Mouse (Mus musculus) embryonic fibroblast, embryonic 13.5 days (primary cell): ENCODE results near the gene Ccdc102a.

Source experiments
- CTCF ChIP-seq: IDR thresholded peaks from 2 replicates; pipeline ENCODE4 v1.5.1; 2011; ENCODE audit warnings: mild to moderate bottlenecking, control low read depth, low read length, moderate library complexity, borderline replicate concordance; ENCODE audit not compliant: insufficient read depth
- POLR2A ChIP-seq: IDR thresholded peaks from 2 replicates; pipeline ENCODE4 v1.6.1; 2011; ENCODE audit warnings: low read depth, mild to moderate bottlenecking, control low read depth, low read length, moderate library complexity

GRCm38 (mm10) chr8:94964828-94965227 is 46.9 kb upstream of the Ccdc102a start:
- TF ChIP-seq CTCF (no peak), POLR2A (no peak)
